Mouse (Mus musculus) hindbrain, embryonic 14.5 days (tissue): ENCODE data around the gene Zfp367. TPM values are rescaled to one million over a fixed set of nuclear protein-coding genes. Genes with fewer than 3 reads are reported as not detected.

Experiments
- ATAC-seq: fragments of 200-750 bp; cut with Nextera tagmentation; 2 replicates; pipeline ENCODE4 v1.8.0; 2017; ENCODE audit warnings: moderate number of reproducible peaks, mild to moderate bottlenecking, moderate TSS enrichment, moderate library complexity; ENCODE audit not compliant: low FRiP score
- DNase-seq: peaks from one replicate; pipeline ENCODE4 v3.0.0-alpha.2; 2015; ENCODE audit warnings: low spot score
- H3K27ac ChIP-seq: fragments of 300-500 bp; sonication (generic); 2 replicates; pipeline ENCODE4 v1.5.1; 2014; ENCODE audit warnings: mild to moderate bottlenecking, moderate library complexity
- H3K27me3 ChIP-seq: fragments of 300-500 bp; sonication (generic); 2 replicates; pipeline ENCODE4 v1.6.1; 2014; ENCODE audit warnings: mild to moderate bottlenecking, low read length, mixed read lengths; ENCODE audit not compliant: control insufficient read depth, insufficient read depth
- H3K36me3 ChIP-seq: fragments of 300-500 bp; sonication (generic); replicated peaks from 2 replicates; pipeline ENCODE4 v1.6.1; 2014; ENCODE audit not compliant: control insufficient read depth, insufficient read depth
- H3K4me1 ChIP-seq: fragments of 300-500 bp; sonication (generic); replicated peaks from 2 replicates; pipeline ENCODE4 v1.6.1; 2014; ENCODE audit warnings: antibody characterized with exemption, low read length, mixed read lengths; ENCODE audit not compliant: control insufficient read depth, insufficient read depth
- H3K4me2 ChIP-seq: fragments of 300-500 bp; sonication (generic); replicated peaks from 2 replicates; pipeline ENCODE4 v1.6.1; 2014; ENCODE audit warnings: mild to moderate bottlenecking, moderate library complexity
- H3K4me3 ChIP-seq: fragments of 300-500 bp; sonication (generic); replicated peaks from 2 replicates; pipeline ENCODE4 v1.5.1; 2014; ENCODE audit warnings: mild to moderate bottlenecking, low read length
- H3K9ac ChIP-seq: fragments of 300-500 bp; sonication (generic); 2 replicates; pipeline ENCODE4 v1.6.1; 2014
- H3K9me3 ChIP-seq: fragments of 300-500 bp; sonication (generic); 2 replicates; pipeline ENCODE4 v1.6.1; 2016; ENCODE audit warnings: low read length; ENCODE audit not compliant: control insufficient read depth
- WGBS: fragments of 180-500 bp; shearing (Covaris S2); extraction: QIAGEN DNeasy Blood & Tissue Kit; methylation state at CpG from one replicate; pipeline ENCODE4 v1.1.7; 2014; 5-methylcytosine and 5-hydroxymethylcytosine counted together
- polyA plus RNA-seq: library from polyadenylated mRNA; unstranded; fragments of >200 nt; fragmentation: Nextera tagmentation; extraction: Ambion mirVana; gene quantifications from 2 replicates; pipeline ENCODE4 v1.2.1, GENCODE M21; 2014

Gene Zfp367
- polyA plus RNA-seq, 1 experiment from 2014 or later = 5.8 TPM

- Histone ChIP-seq H3K4me2 (no peak overlapping the region), H3K9ac (no peak overlapping the region), H3K27me3 (0 out of 2 replicates have a peak, but pooled peaks cover 3% of the 10 kb centered on the region), H3K27ac (no peak overlapping the region), H3K4me1 (peaks cover 12% of the 10 kb centered on the region; the same call in 1 of the 2 replicates), H3K9me3 (no peaks in the 10 kb centered on the region), H3K4me3 (no peak overlapping the region), H3K36me3 (no peaks in the 10 kb centered on the region)
- DNase-seq (no peak), ATAC-seq (no peak)
- WGBS = 24% methylated on average over 3 of the region's 3 CpGs
Measured at GRCm38 (mm10) chr13:64107105-64107504, 45.9 kb downstream of the Zfp367 start.

GRCm38 (mm10) chr13:64105690-64106089, 47.3 kb downstream of the Zfp367 start:
- Histone ChIP-seq H3K9me3 (no peaks in the 10 kb centered on the region), H3K4me2 (no peak overlapping the region), H3K4me3 (no peak overlapping the region), H3K27me3 (0 out of 2 replicates have a peak, but pooled peaks cover 3% of the 10 kb centered on the region), H3K4me1 (peaks cover 12% of the 10 kb centered on the region; the same call in 1 of the 2 replicates), H3K36me3 (no peaks in the 10 kb centered on the region), H3K27ac (no peak overlapping the region), H3K9ac (no peak overlapping the region)
- WGBS = 96% methylated on average over 3 of the region's 3 CpGs
- ATAC-seq (no peak), DNase-seq (no peak)

- H3K9me3 ChIP-seq = no peaks in the 10 kb centered on the region
- 0 out of 2 replicates have a peak, but pooled peaks cover 3% of the 10 kb centered on the region for H3K27me3 ChIP-seq
- 70% methylated on average over 3 of the region's 3 CpGs for WGBS
- no peak overlapping the region for H3K27ac ChIP-seq
- H3K4me3 ChIP-seq = no peak overlapping the region
- no peak; the same call in 1 of the 2 replicates for ATAC-seq
- no peak overlapping the region for H3K9ac ChIP-seq
- no peaks in the 10 kb centered on the region for H3K36me3 ChIP-seq
- H3K4me2 ChIP-seq = no peak overlapping the region
- no peaks in the 10 kb centered on the region for H3K4me1 ChIP-seq
- DNase-seq = peak; percentile 79
Measured at GRCm38 (mm10) chr13:64100186-64100585, 52.8 kb downstream of the Zfp367 start.

- Histone ChIP-seq H3K9me3 (no peaks in the 10 kb centered on the region), H3K4me1 (no peaks in the 10 kb centered on the region), H3K4me3 (no peak overlapping the region), H3K27ac (no peak overlapping the region), H3K36me3 (no peaks in the 10 kb centered on the region), H3K27me3 (0 out of 2 replicates have a peak, but pooled peaks cover 3% of the 10 kb centered on the region), H3K9ac (no peak overlapping the region), H3K4me2 (no peak overlapping the region)
- WGBS = 77% methylated on average over 9 of the region's 9 CpGs
- DNase-seq (no peak), ATAC-seq (no peak)
Measured at GRCm38 (mm10) chr13:64098992-64099391, 54.0 kb downstream of the Zfp367 start.

- Histone ChIP-seq H3K9ac (no peak overlapping the region), H3K9me3 (no peaks in the 10 kb centered on the region), H3K27me3 (no peaks in the 10 kb centered on the region), H3K4me2 (no peak overlapping the region), H3K36me3 (no peaks in the 10 kb centered on the region), H3K4me1 (no peaks in the 10 kb centered on the region), H3K27ac (no peak overlapping the region), H3K4me3 (no peak overlapping the region)
- WGBS = 9% methylated on average over 1 of the region's 1 CpGs
- ATAC-seq = no peak
- DNase-seq = peak; percentile 88
Measured at GRCm38 (mm10) chr13:64093341-64093740, 59.7 kb downstream of the Zfp367 start.

- no peak for ATAC-seq
- Histone ChIP-seq H3K4me2 (no peak overlapping the region), H3K27me3 (no peaks in the 10 kb centered on the region), H3K9me3 (no peaks in the 10 kb centered on the region), H3K4me1 (no peaks in the 10 kb centered on the region), H3K4me3 (no peak overlapping the region), H3K9ac (no peak overlapping the region), H3K36me3 (no peaks in the 10 kb centered on the region), H3K27ac (no peak overlapping the region)
- 78% methylated on average over 6 of the region's 6 CpGs for WGBS
- DNase-seq = no peak
Measured at GRCm38 (mm10) chr13:64092752-64093151, 60.2 kb downstream of the Zfp367 start.

GRCm38 (mm10) chr13:64092141-64092540, 60.9 kb downstream of the Zfp367 start:
- no peak for DNase-seq
- Histone ChIP-seq H3K9me3 (no peaks in the 10 kb centered on the region), H3K4me1 (no peaks in the 10 kb centered on the region), H3K27ac (no peak overlapping the region), H3K9ac (no peak overlapping the region), H3K4me2 (no peak overlapping the region), H3K4me3 (no peak overlapping the region), H3K36me3 (no peaks in the 10 kb centered on the region), H3K27me3 (no peaks in the 10 kb centered on the region)
- no peak for ATAC-seq
- 69% methylated on average over 3 of the region's 3 CpGs for WGBS

- no peak overlapping the region for H3K4me3 ChIP-seq
- ATAC-seq (no peak), DNase-seq (no peak)
- no peak overlapping the region for H3K27ac ChIP-seq
- H3K9me3 ChIP-seq = no peaks in the 10 kb centered on the region
- 58% methylated on average over 7 of the region's 7 CpGs for WGBS
- H3K27me3 ChIP-seq = no peaks in the 10 kb centered on the region
- no peak overlapping the region for H3K9ac ChIP-seq
- H3K36me3 ChIP-seq = no peaks in the 10 kb centered on the region
- H3K4me2 ChIP-seq = no peak overlapping the region
- no peaks in the 10 kb centered on the region for H3K4me1 ChIP-seq
Measured at GRCm38 (mm10) chr13:64091006-64091405, 62.0 kb downstream of the Zfp367 start.

- H3K27ac ChIP-seq = no peak overlapping the region
- 86% methylated on average over 5 of the region's 5 CpGs for WGBS
- ATAC-seq = no peak
- no peak overlapping the region for H3K4me3 ChIP-seq
- no peak overlapping the region for H3K9ac ChIP-seq
- H3K4me2 ChIP-seq = no peak overlapping the region
- H3K36me3 ChIP-seq = no peaks in the 10 kb centered on the region
- no peak for DNase-seq
- H3K4me1 ChIP-seq = no peaks in the 10 kb centered on the region
- no peaks in the 10 kb centered on the region for H3K9me3 ChIP-seq
- no peaks in the 10 kb centered on the region for H3K27me3 ChIP-seq
Measured at GRCm38 (mm10) chr13:64090278-64090677, 62.7 kb downstream of the Zfp367 start.

- Histone ChIP-seq H3K27me3 (no peaks in the 10 kb centered on the region), H3K4me1 (no peaks in the 10 kb centered on the region), H3K4me3 (no peak within 1 kb of the TSS), H3K27ac (no peak within 1 kb of the TSS), H3K9ac (no peak within 1 kb of the TSS), H3K9me3 (no peaks in the 10 kb centered on the region), H3K4me2 (no peak within 1 kb of the TSS), H3K36me3 (no peaks in the 10 kb centered on the region)
- no peak for DNase-seq
- WGBS = 78% methylated on average over 4 of the region's 4 CpGs
- no peak for ATAC-seq
Measured at GRCm38 (mm10) chr13:64089130-64089529, 63.9 kb downstream of the Zfp367 start, which contains the start of gene Hsd17b3. Gene Hsd17b3, minus strand, starts transcription at chr13:64089230.
